Mouse (Mus musculus) spleen, adult 12 weeks (tissue): Measurements from ENCODE around the gene Dmrta2.

Experiments used
- DNase-seq: peaks from one replicate; pipeline ENCODE4 v3.0.0; 2022; ENCODE audit warnings: low spot score

The Dmrta2 gene

DNA sequence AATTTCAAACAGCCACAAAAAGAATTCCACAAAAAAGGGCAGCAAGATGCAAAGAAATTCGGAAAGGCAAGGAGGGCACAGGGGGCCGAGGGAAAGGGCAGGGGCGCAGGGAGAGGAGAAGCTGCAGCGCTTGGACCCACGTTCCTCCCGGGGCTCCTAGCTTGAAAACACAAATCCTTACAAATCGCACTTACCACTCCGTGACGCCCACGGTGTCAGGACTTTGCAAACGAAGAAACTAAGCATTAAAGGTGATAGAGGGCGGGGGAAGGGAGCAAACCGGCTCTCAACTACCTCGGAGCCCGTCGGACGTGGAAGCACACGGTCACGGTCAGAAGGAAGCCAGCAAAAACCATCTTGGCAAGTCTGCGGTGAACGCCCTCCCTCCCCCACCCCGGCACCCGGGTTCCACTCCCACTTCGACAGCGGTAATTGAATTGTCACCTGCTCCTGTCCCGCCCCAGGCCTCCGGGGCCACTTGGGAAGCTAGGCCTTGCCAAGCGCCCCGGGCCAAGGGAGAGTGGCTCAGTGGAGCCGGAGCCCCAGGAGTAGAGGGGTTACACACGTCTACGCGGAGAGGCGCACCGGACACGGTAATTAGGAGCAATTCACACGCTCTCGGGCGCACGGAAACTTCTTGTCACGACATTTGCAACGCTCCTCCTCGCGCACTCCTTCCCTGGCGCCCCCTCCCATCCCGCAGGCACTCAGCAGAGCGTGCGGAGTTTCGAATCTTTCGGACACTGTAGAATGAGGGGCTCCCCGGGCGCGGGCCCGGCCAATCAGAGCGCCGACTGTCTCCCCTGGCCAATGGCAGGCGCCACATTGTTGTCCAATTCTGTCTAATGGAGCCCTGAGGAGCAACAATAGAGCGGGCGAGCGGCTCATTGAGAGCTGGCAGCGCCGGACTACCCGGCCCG lies at the start of gene Dmrta2:
Gene Dmrta2 (plus strand): TSS at position 906 of the 920 bp plus-strand sequence.
- DNase-seq: no peak

DNA sequence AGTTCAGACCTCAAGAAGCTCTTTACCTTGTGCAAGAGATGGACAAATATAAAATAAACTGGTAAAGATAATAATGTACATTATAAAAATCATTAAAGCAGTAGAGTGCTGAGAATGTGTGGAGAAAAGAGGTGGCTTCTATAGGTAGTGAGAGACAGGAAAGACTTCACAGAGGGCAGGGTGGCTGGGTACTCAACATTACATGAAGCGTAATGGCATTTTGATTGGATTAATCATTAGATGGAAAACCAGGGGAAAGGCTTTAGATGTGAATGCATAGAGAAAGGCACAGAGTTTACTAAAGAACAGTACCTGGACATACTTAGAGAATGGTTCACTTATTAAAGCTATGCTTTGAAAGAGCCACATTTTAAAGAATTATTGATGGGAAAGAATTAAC lies 48.8 kb upstream of the Dmrta2 start:
- DNase-seq: no peak

DNA sequence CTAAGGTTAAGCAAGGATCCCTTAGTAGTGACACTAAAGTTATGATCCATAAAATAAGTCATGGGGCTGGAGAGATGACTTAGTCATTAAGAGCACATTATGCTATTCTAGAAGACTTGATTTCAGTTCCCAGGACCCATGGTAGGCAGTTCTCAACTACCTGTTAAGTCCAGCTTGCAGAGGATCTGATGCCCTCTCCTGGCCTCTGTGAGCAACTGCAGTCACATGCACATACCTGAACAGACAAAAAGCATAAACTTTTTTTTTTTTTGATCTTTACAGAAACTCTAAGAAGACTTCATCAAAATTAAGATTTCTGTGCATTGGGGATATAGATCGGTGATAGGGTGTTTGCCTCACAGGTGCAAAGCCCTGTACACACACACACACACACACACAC lies 47.4 kb upstream of the Dmrta2 start:
- no peak for DNase-seq

DNA sequence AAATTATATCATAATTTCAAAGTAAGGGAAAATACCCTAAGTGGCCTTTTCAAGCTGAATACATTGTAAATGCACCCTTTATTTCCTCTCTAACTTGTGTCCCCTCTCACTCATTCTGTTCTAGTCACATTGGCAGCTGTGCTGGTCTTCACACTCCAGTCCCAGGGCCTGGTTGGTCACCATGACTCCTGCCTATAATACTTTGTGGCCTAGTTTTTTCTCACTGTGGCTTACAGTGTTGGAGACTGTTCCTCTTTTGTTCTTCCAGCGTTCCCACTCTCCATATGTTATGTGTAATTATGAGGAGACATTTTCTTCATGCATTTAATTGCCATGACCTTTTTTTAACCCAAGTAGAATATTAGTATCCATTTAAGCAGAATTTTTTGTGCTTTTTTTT lies 46.9 kb upstream of the Dmrta2 start:
- no peak for DNase-seq

DNA sequence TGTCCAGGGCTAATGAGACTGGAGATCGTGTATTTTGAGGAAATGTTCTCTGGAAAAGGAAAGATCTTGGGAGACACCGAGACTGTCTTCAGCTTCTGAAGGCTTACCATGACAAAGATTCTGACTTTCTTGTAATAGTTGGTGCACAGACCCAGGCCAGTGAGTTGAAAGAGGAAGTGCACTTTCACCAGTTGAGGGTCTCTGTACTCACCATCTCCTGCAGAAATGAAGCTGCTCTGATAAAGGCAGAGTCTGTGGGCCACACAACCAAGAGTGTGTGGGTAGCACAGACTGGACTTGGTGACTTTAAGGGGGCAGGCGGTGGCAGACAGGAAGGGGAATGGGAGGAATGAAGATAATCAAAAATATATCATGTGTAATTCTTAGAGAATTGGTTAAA lies 41.3 kb upstream of the Dmrta2 start:
- no peak for DNase-seq

DNA sequence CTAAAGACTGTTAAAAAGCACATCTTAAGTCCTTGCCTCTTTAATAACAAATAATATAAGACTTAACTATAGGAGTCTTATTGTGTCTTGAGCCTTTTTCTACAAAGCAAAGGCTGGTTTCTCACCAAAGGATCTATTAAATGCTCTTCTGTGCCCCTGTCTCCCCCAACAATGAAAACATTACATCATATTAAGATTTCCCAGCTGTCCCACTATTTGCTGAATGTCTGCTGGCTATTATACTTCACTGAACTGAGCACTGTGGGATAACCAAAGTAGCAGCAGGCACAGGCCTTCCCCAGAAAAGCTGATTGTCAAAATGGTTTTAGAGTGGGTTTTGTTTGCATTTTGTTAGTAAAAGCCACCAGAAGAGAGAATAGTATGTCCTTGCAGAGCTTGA lies 38.6 kb upstream of the Dmrta2 start:
- no peak for DNase-seq

DNA sequence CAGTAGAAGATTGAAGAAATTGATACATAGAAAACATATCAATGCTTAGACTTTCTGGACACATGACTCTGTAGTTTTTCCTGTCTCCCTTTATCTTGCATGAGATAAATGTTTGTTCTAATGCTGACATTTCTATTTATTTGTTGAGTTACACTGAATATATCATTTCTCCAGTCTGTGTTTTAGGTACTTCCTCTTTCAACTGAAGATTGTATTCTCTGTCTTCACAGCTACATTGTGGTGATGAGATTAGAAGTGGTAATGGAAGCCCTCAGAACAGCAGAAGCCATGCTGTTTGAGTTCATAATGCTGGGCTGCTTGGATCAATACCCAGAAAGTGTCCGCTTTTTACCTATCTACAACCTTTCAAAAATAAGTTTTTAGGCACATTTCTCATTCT lies 32.3 kb upstream of the Dmrta2 start:
- no peak for DNase-seq

DNA sequence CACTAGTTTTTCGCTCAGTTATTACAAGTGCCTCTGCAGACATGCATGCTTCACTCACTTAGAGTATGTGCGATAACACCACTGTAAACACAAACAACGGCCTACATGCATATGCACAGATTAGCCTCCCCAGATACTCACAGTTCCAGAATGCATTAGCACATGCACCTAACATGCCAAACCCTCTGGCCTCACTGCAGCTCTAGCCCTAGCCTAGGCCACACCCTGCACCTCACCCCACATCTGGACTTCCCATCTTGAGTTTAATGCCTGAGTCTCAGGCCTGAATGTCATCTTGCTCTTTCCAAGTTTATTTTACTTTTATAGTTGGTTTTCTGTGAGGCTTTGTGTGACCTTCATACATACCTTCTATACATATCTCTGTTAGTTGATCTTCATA lies 28.5 kb upstream of the Dmrta2 start:
- no peak for DNase-seq

DNA sequence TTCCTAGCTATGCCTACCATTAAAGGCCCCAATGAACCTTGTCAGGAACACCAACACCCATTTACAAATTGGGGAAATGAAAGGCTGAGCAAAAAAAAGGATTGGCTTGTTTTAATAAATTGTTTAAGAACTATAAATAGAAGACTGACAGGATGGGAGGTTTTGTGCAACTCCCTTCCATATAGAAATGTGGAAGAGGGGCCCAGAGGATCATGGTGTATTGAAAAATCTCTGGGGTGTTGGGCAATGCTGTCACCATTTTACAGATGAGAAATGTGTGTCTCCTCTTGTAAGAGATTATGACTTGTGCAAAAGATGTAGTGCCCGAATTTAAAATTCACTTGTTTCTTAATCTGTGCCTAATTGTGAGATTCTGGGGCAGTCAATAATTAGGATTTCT lies 24.3 kb upstream of the Dmrta2 start:
- no peak for DNase-seq

DNA sequence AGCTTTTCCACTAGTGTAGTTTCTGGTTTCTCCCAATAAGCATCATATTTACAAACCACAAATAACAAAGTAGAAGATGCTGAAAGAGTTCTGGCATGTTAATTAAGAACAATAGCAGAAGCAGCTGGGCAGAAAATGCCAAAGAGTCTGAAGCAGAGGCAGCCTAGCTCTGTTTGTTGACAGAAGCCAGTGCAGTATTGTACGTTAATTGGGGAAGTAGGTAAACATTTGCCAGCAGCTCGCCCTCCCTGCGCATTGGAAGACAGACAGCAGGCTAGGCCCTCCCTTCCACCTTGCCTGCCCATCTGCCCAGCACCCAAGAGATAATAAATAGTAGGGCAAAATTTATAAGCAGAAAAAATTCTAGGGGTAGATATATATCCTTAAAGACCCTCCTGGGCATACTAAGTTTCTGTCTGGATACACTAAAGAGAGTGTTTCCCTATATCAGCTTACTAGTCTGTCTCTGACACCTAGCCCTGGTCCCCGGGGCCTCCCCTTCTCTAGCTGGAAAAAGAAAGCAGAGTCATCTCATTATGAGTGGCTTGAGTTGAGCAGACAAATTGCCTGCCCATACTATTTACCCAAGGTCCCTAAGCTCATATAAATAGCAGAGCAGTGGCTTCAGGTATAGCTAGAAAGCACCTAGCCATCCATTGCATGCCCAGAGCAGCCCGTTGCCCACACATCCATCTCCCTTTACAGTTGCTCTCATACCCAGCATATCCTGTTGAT lies 17.5 kb upstream of the Dmrta2 start:
- no peak for DNase-seq

DNA sequence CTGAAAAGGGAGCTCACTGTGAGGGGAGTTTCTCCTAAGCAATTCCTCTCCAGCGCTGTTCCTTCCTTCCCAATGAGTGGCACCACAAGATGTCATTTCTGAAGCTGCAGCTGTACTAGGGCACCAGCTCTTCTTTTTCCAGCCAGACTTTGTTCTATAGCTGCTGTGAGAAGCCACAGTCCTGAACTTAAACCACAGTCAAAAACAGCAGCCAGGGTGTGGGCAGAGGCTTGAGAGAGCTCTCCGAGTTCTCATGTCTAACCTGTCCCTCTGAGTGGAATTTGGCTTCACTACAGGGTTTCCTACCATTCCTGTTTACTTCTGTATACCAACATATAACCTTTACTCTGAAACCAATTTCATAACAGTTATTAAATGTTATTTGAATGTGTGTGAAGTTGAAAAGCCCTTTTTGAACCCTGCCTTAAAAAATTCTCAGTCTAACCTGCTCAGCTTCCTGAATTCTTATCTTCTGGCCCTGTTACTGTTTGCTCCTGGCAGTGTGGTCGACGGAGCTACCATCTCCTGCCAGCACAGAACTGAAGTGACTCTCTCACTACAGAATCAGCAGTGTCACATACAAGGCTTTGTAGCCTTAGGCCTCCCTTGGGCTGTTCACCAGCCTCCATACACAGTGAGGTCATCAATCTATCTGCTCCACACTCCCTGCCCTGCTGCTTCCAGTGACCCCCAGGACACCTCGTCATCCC lies 14.1 kb upstream of the Dmrta2 start:
- no peak for DNase-seq

DNA sequence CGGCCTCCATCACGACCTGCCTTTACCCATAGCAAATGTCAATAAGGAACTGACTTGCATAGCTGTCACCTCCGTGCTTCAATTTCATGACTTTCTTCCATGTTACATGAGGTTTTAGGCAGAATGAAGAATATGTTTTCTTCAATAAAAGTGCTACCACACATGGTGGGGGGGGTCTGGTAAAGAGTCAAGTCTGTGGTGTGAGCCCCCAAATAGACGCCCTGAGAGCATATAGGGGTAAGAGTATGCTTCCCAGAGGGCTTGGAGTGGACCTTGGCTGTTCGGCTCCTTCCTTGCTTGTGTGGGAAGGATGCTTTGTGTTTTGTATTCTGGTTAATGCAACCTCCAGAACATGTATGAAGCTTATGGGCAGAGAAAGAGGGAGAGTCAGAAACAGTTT lies 8.3 kb upstream of the Dmrta2 start:
- no peak for DNase-seq

DNA sequence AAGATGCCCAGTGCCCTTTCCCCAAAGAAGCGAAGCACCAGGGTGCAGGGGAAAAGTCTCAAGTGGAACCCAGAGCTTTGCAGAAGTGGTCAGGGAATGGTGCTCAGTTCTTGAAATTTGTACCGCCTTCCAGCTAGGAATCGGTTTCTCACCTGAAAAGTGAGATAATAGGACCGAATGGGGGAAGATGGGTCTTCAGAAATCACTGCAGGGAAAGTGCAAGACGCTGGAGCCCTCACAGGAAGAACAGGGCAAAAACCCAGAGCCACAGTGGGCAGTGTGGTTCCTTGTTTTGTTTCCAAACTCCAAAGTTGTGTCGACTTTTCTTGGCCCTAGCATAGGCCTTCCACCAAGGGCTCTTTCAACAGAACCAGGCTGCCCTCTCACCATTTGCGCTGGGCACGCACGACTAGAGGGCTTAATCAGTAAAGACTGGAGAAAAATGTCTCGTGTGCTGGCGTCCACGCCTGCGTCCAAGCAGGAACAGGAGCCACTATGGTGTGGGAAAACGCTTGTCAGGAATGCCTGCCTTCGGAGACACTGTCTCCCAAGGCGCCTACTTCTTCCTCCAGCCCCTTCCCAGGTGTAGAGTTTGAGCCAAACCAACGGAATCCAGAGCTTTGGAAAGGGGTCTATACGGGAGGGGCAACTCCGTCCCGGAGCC lies 3.7 kb upstream of the Dmrta2 start:
- no peak for DNase-seq

DNA sequence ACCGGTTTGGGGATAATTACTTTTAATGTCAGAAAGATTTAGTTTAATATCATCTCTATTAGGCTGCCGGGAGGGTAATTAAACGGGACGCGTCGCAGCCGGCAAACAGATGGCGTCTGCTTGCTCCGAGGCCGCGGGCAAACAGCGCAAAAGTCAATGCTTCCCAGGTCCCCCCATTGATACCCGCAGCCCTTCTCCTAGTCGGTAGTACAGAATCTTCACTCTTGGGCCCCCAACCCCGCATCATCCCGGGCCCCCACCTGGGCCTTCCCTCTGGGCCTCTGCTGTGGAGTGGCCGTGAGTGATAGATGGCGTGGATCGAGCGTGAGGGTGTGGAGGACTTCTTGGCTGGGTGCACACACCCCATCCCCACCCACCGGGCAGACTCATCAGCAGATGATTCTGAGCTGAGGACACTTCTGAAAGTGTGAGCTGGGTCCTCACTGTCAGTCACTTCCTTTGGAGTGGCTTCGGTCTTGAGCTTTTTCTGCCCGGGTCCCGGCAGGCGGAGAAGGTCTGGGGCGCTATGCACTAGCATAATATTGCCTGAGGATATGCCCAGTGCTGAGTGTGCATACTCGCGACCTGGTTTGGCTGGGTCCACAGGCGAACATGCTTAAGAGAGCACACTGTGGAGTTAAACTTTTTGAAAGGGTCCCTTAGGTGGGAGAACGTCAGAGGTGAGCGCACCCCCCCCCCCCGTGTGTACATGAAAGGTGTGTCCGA lies 3.0 kb upstream of the Dmrta2 start:
- DNase-seq: no peak

DNA sequence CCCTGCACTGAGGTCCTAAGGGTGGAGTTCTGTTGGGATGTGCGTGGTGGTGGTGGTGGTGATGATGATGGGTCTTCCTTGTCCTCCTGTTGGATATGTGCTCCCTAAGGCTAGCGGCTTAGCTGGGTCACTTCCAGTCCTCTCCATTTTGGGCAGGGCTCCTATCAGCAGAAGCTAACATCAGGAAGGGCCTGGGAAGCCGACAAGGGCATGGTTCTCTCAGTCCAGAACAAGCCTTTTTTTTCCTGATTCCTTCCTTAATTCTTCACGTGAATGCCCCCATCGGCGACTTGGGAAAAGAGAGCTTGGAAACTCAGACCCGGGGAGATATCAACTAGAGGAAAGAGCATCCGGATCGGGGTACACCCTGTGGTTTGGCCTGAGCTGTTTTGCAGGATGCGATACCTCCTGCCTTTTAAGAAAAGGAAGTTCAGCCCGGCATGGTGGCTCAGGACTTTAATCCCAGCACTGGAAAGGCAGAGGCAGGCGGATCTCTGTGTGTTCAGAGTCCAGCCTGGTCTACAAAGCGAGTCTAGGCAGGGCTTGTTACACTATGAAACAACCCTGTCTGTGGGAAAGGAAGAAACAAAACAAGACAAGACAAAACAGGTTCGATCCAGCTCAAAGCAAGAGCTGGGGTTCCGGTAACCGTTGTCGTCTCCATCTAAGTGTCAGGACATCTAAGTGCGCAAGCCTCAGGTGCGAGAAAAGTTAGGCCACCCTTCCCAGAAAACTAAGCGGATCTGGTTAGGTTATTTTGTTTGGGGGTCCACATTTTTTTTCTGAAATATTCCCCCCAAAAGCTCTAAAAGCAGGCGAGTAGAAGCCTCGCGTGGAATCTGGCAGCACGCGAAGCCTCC lies 2.2 kb upstream of the Dmrta2 start:
- DNase-seq: no peak

DNA sequence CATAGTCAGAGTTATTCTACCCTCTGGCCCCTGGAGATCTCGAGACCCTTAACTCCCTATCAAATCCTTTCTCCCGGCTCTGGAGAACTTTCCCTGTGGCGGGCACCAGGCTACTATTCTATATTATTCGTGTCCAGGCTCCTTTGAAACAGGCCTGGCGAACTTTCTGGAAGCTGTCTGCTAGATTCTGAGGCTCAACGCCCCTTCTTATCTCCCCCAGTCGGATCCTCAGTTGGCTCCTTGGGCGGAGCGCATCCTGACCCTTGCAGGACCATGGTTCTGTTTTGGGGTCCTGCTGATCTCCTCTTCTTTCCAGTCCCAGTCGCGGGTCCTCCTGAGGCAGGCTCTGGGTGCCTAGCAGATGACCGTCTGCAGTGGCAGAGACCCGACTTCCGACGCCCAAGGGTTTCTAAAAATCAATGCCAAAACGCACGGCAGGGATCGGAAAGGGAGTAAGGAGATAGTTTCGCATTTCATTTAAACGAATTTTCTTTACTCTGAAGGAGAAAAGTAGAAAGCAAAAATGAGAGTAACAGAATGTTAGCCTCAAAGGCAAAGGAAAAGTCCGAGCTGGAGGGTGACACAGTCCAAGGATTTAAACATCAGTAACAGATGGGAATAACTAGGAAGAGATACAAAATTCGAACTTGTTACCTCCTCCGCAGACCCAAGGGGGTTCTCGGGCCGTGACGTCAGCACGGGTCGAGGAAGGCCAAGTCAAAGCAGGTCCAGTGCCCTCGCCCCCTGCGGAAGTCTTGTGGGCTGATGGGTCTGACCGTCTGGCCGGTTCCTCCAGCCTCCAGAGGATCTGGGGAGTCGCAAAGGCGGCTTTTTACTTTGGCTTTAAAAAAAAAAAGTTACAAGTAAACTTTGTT lies 1.3 kb upstream of the Dmrta2 start:
- DNase-seq: no peak

DNA sequence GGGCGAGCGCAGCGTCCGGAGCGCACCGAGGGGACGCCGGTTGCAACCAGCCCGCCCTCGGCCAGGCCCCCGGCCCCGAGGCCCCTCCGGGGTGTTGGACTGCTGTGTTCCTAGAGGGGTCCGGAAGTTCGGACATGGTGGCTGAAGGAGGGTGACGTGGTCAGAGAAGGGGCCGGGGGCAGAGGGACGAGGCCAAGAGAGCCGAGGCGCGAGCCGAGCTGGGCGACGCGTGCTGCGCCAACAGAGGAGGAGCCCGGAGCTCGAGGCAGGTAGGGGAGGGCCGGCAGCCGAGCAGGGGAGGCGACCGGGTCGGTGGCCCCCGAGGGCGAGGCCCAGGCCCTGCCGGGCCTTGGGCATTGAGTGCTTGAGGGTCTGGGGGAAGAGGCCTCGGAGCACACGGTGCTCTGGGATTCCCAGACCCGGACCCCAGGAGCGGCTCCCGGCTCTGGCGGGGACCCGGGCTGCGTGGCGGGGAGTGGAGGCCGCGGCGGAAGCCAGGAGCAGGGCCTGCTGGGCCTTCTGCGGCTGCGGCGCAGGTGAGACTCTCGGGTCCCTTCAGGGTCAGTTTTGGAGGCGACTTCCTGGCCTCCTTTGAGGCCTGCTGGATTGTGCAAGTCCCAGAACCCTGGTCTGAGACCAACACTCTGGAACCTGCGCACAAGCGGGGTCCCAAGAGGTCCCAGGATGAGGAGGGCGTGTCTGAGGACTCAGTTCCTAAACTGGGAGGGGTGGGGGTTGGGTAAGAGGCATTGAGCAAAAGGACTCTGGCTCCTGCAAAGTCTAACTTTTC lies 410 bp downstream of the Dmrta2 start:
- no peak for DNase-seq

DNA sequence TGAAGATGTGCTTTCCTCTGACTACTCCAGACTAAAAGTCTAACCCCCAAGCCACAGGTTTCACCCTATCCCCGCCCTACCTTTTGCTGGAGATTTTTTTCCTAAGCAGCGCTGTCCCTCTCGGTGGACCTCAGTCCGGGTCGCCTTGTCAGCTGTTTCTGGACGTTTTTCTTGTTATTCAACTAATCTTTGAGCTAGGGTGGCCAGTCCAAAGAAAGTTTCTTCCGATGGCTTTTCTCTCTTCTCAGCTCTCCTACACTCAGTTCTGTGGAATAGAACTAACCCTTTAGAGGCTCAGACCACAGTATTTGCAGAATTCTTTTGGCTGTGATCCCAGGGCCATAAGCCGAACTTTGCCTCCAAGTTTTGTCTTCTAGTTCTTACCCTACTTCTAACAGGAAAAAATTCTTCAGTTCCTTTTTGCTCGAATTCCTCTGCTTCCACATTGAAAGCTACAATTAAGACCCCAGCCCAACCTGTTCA lies 1.0 kb downstream of the Dmrta2 start:
- no peak for DNase-seq
